Mouse (Mus musculus) stomach, postnatal 0 days (tissue): ENCODE measurements around the gene Map3k7cl.

Source experiments
- CTCF ChIP-seq: IDR thresholded peaks from 2 replicates; pipeline ENCODE4 v1.5.1; 2016; ENCODE audit warnings: antibody characterized with exemption, low read depth, mild to moderate bottlenecking, moderate library complexity
- EP300 ChIP-seq: optimal IDR thresholded peaks from 2 replicates; pipeline ENCODE3; 2016; ENCODE audit warnings: antibody characterized with exemption

DNA sequence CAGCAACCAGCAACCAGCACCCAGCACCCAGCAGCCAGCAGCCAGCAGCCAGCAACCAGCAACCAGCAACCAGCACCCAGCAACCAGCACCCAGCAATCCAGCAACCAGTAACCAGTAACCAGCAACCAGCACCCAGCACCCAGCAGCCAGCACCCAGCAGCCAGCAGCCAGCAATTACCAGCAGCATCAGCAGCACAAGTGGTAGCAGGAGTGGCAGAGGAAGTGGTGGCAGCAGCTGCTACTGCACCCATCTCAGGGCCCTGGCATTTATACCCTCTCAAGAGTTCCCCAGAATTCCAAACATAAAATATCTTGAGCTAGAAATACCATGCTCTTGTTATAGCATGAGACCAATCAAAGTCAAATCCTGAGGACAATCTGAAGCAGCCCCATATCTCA is 81.6 kb downstream of the Map3k7cl start:
- no peak for TF ChIP-seq CTCF
- no peak for TF ChIP-seq EP300
